Mouse (Mus musculus) forebrain, embryonic 11.5 days (tissue): Measurements from ENCODE around the gene Gm20388. TPM values are rescaled to one million over a fixed set of nuclear protein-coding genes. Genes with fewer than 3 reads are reported as not detected.

Experiments used
- ATAC-seq: fragments of 200-750 bp; cut with Nextera tagmentation; replicated peaks from 2 replicates; pipeline ENCODE4 v1.8.0; 2017; ENCODE audit warnings: moderate TSS enrichment; ENCODE audit not compliant: low FRiP score
- DNase-seq: peaks from one replicate; pipeline ENCODE4 v3.0.0-alpha.2; 2017; ENCODE audit warnings: low spot score
- H3K27ac ChIP-seq: fragments of 300-500 bp; sonication (generic); 2 replicates; pipeline ENCODE4 v1.5.1; 2014; ENCODE audit warnings: low read depth, low read length
- H3K27me3 ChIP-seq: fragments of 300-500 bp; sonication (generic); 2 replicates; pipeline ENCODE4 v1.6.1; 2014; ENCODE audit warnings: mild to moderate bottlenecking, low read length, mixed read lengths; ENCODE audit not compliant: control insufficient read depth, insufficient read depth
- H3K36me3 ChIP-seq: fragments of 300-500 bp; sonication (generic); 2 replicates; pipeline ENCODE4 v1.6.1; 2014; ENCODE audit warnings: mild to moderate bottlenecking, low read length, moderate library complexity, mixed read lengths; ENCODE audit not compliant: control insufficient read depth, insufficient read depth
- H3K4me1 ChIP-seq: fragments of 300-500 bp; sonication (generic); replicated peaks from 2 replicates; pipeline ENCODE4 v1.6.1; 2014; ENCODE audit warnings: low read length, mixed read lengths; ENCODE audit not compliant: control insufficient read depth, insufficient read depth
- H3K4me2 ChIP-seq: fragments of 300-500 bp; sonication (generic); 2 replicates; pipeline ENCODE4 v1.6.1; 2014; ENCODE audit warnings: low read depth, mild to moderate bottlenecking, low read length, moderate library complexity, mixed read lengths; ENCODE audit not compliant: severe bottlenecking
- H3K4me3 ChIP-seq: fragments of 300-500 bp; sonication (generic); 2 replicates; pipeline ENCODE4 v1.5.1; 2014; ENCODE audit warnings: low read depth, low read length
- H3K9ac ChIP-seq: fragments of 300-500 bp; sonication (generic); 2 replicates; pipeline ENCODE4 v1.6.1; 2014; ENCODE audit warnings: low read length
- H3K9me3 ChIP-seq: fragments of 300-500 bp; sonication (generic); 2 replicates; pipeline ENCODE4 v1.6.1; 2016; ENCODE audit warnings: low read length, mixed read lengths; ENCODE audit not compliant: control insufficient read depth
- WGBS: fragments of 180-500 bp; shearing (Covaris S2); extraction: QIAGEN DNeasy Blood & Tissue Kit; methylation state at CpG from one replicate; pipeline ENCODE4 v1.1.7; 2014; 5-methylcytosine and 5-hydroxymethylcytosine counted together
- polyA plus RNA-seq: library from polyadenylated mRNA; unstranded; fragments of >200 nt; fragmentation: Nextera tagmentation; extraction: Ambion mirVana; gene quantifications from 2 replicates; pipeline ENCODE4 v1.2.1, GENCODE M21; 2014

The Gm20388 gene
- polyA plus RNA-seq, 1 experiment from 2014 or later = not detected

GRCm38 (mm10) chr8:124098953-124099622 lies 4188.4 kb downstream of the Gm20388 start:
- H3K4me3 ChIP-seq = no peak overlapping the region
- H3K4me1 ChIP-seq = peaks cover 8% of the 10 kb centered on the region; the same call in 1 of the 2 replicates
- H3K9me3 ChIP-seq = no peaks in the 10 kb centered on the region
- ATAC-seq = peak; percentile 94
- H3K9ac ChIP-seq = peak overlapping the region; percentile 44; the same call in 1 of the 2 replicates
- 23% methylated on average over 11 of the region's 11 CpGs for whole genome bisulfite sequencing
- H3K27me3 ChIP-seq = no peaks in the 10 kb centered on the region
- peak; percentile 90 for DNase-seq
- peak overlapping the region; percentile 5; the same call in 1 of the 2 replicates for H3K4me2 ChIP-seq
- H3K27ac ChIP-seq = no peak overlapping the region
- no peaks in the 10 kb centered on the region for H3K36me3 ChIP-seq

GRCm38 (mm10) chr8:124099623-124099965 lies 4189.0 kb downstream of the Gm20388 start:
- H3K4me2 ChIP-seq = peak overlapping the region; percentile 5; the same call in 1 of the 2 replicates
- H3K36me3 ChIP-seq = no peaks in the 10 kb centered on the region
- 0 out of 2 replicates have a peak overlapping the region, but pooled peaks have one; percentile 31 for H3K27ac ChIP-seq
- H3K4me1 ChIP-seq = peaks cover 8% of the 10 kb centered on the region; the same call in 1 of the 2 replicates
- no peaks in the 10 kb centered on the region for H3K9me3 ChIP-seq
- 61% methylated on average over 6 of the region's 6 CpGs for WGBS
- H3K9ac ChIP-seq = no peak overlapping the region
- ATAC-seq (no peak; the same call in 1 of the 2 replicates), DNase-seq (no peak)
- H3K27me3 ChIP-seq = no peaks in the 10 kb centered on the region
- no peak overlapping the region for H3K4me3 ChIP-seq

DNA sequence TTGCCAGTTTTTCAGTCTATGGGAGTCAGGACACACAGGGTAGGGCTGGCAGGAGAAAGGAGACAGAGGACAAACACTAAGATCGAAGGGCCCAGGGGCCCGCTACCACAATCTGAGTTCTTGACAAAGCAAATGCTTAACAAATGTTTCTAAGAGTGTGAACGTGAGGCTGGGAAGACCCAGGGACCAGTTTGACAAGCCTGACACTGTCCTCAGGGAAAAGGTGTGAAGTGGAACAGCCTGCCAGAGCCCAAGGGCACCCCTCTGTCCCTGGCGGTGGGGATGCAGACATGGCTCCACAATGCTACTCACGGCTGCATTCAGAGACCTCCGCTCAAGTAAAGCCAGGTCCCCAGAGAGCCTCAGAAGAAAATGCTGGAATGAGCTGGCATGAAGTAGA lies 4195.2 kb downstream of the Gm20388 start:
- DNase-seq (no peak), ATAC-seq (no peak)
- H3K4me1 ChIP-seq = no peaks in the 10 kb centered on the region
- H3K27ac ChIP-seq = no peak overlapping the region
- no peak overlapping the region for H3K4me2 ChIP-seq
- H3K4me3 ChIP-seq = no peak overlapping the region
- H3K27me3 ChIP-seq = no peaks in the 10 kb centered on the region
- no peaks in the 10 kb centered on the region for H3K9me3 ChIP-seq
- H3K36me3 ChIP-seq = no peaks in the 10 kb centered on the region
- no peak overlapping the region for H3K9ac ChIP-seq
- 75% methylated on average over 6 of the region's 6 CpGs for WGBS

DNA sequence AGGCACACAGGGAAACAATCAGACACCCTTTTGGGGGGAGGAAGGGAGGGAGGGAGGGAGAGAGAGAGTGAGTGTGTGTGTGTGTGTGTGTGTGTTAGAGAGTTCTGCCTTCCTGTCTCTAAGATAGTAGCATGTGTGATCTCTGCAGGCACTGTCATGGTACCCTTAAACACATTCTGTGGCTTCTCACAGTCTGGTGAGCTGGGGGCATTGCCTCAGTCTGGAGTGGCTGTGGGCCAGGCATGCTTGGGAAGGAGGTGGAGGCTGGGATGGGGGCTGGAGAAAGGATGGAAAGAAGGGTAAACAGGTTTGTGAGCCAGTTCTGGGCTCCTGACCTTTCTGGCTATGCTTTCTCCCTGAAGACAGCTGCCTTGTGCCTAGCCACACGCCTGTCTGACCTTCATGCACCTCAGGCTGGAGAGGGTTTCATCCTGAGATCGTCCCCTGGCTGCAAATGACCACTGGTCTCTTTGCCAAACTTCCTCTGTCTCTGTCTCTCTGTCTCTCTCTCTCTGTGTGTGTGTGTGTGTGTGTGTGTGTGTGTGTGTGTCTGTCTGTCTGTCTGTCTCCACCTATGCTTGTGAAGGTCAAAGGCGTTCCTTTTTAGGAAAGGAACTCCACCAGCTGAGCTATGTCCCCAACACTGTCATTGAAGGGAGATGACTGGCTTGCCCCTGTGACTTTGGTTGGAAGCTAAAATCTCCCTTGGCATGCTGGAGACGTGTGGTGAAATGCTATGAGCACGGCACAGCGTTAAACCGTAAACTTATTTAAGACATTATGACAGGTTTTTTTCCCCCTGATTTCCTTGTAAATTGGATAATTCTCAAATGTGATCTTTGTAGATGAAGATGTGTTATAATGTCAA lies 4195.9 kb downstream of the Gm20388 start:
- no peaks in the 10 kb centered on the region for H3K9me3 ChIP-seq
- H3K27me3 ChIP-seq = no peaks in the 10 kb centered on the region
- no peak overlapping the region for H3K4me3 ChIP-seq
- no peak overlapping the region for H3K4me2 ChIP-seq
- H3K27ac ChIP-seq = no peak overlapping the region
- DNase-seq (no peak), ATAC-seq (no peak)
- no peak overlapping the region for H3K9ac ChIP-seq
- no peaks in the 10 kb centered on the region for H3K4me1 ChIP-seq
- no peaks in the 10 kb centered on the region for H3K36me3 ChIP-seq
- WGBS = 88% methylated on average over 7 of the region's 7 CpGs

- no peak for DNase-seq
- Histone ChIP-seq H3K4me3 (no peak overlapping the region), H3K27me3 (no peaks in the 10 kb centered on the region), H3K36me3 (no peaks in the 10 kb centered on the region), H3K4me1 (no peaks in the 10 kb centered on the region), H3K4me2 (no peak overlapping the region), H3K9ac (no peak overlapping the region), H3K9me3 (no peaks in the 10 kb centered on the region), H3K27ac (no peak overlapping the region)
- ATAC-seq = no peak
- 87% methylated on average over 10 of the region's 10 CpGs for WGBS
Observed at GRCm38 (mm10) chr8:124113108-124113507, 4202.5 kb downstream of the Gm20388 start.

DNA sequence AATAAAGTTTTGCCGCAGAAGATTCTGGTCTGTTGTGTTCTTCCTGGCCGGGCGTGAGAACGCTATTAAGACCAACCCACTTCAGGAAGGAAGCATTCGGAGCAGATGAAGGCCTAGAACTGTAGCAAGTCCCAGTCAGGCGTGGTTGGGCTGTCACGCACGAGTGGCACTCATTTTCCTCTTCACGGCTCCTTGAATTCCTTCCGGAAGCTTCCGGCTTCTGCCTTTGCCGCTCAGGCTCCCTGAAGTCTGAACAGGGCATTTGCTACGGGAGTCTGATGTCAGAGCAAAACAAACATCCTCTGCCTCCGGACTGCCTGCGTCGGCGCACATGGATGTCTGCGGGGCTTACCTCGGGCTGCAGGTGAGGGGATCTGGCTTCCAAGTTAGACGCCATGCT lies 4214.6 kb downstream of the Gm20388 start:
- 96% methylated on average over 20 of the region's 20 CpGs for WGBS
- H3K9me3 ChIP-seq = no peaks in the 10 kb centered on the region
- no peaks in the 10 kb centered on the region for H3K27me3 ChIP-seq
- no peaks in the 10 kb centered on the region for H3K4me1 ChIP-seq
- ATAC-seq (no peak), DNase-seq (no peak)
- no peak overlapping the region for H3K4me2 ChIP-seq
- H3K4me3 ChIP-seq = no peak overlapping the region
- H3K36me3 ChIP-seq = no peaks in the 10 kb centered on the region
- H3K27ac ChIP-seq = no peak overlapping the region
- no peak overlapping the region for H3K9ac ChIP-seq

DNA sequence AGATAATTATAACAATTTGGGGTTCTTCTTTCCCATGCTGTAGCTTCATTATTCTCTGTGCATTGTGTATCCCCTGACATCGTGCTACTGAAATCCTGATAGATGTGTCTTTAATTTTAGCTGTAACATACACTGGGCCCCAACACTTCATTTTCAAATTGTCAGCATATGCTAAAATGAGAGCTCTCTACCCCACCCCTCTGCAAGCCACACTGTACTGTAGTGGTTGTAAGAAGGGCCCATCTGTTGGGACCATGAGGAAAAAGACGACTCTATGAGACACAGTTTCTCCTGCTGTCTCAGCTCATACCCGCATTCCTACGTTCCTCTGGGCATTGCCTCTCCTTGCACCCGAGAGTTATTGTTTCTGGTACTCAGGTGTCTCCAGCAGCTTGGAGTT lies 4226.6 kb downstream of the Gm20388 start:
- no peak overlapping the region for H3K9ac ChIP-seq
- H3K4me2 ChIP-seq = no peak overlapping the region
- no peaks in the 10 kb centered on the region for H3K9me3 ChIP-seq
- no peak for ATAC-seq
- no peaks in the 10 kb centered on the region for H3K36me3 ChIP-seq
- 83% methylated on average over 5 of the region's 5 CpGs for WGBS
- H3K27me3 ChIP-seq = peaks cover 13% of the 10 kb centered on the region
- H3K4me3 ChIP-seq = no peak overlapping the region
- H3K27ac ChIP-seq = no peak overlapping the region
- peaks cover 8% of the 10 kb centered on the region; the same call in 1 of the 2 replicates for H3K4me1 ChIP-seq
- no peak for DNase-seq

- DNase-seq (no peak), ATAC-seq (no peak)
- Histone ChIP-seq H3K4me3 (no peak overlapping the region), H3K36me3 (no peaks in the 10 kb centered on the region), H3K4me2 (peak overlapping the region; percentile 36; the same call in 1 of the 2 replicates), H3K9me3 (no peaks in the 10 kb centered on the region), H3K9ac (peak overlapping the region; percentile 9; the same call in 1 of the 2 replicates), H3K27ac (peak overlapping the region; percentile 54), H3K27me3 (peaks cover 22% of the 10 kb centered on the region), H3K4me1 (peaks cover 10% of the 10 kb centered on the region; the same call in 1 of the 2 replicates)
- WGBS = 52% methylated on average over 11 of the region's 11 CpGs
Observed at GRCm38 (mm10) chr8:124140211-124140790, 4229.7 kb downstream of the Gm20388 start.
